13 mouse cellular contexts compared by ENCODE assay signal in the genomic region with DNA sequence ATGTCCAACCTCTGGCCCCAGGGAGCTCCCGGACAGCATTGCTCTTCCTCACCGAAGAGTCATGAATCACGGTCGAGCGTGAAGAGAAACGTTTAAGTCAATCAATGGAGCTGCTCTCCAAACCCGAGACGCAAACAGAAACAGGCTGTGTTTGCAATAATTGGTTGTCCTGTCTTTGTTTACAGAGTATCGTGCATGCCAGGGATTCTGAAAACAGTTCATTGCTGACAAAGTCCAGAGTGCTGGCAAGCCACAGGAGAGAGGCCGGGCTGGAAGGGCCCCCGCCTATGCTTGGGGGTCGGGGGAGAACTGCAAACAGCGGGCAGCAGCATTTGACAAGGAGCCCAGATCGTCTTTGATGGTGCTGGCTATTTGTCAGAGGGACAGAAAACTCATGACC.
DNase-seq lines count a peak whose midpoint lies in the region; ATAC-seq and TF ChIP-seq lines count a peak whose summit lies in the region.
"Had no signal": no experiment of that assay in that cellular context is flagged by ENCODE, and none has a peak within 500 bp of the region (broad histone marks: within the 10 kb centered on the region; RNA-seq: fewer than 3 reads in every experiment).

No protein-coding gene starts in this region.

- H3K36me3 ChIP-seq in forebrain, embryonic 16.5 days (ENCODE audit: control insufficient read depth, insufficient read depth): no peaks in the 10 kb centered on the region
- H3K36me3 ChIP-seq in forebrain, embryonic 13.5 days (ENCODE audit: poor library complexity, severe bottlenecking): no peaks in the 10 kb centered on the region
- no peaks in the 10 kb centered on the region for H3K36me3 ChIP-seq in liver, adult 2 months (ENCODE audit: control insufficient read depth, insufficient read depth, low read length)
- no peaks in the 10 kb centered on the region for H3K36me3 ChIP-seq in liver, embryonic 11.5 days (ENCODE audit: control insufficient read depth, insufficient read depth, low read length)
- H3K36me3 ChIP-seq in embryonic facial prominence, embryonic 14.5 days (ENCODE audit: control insufficient read depth, insufficient read depth, low read length): no peaks in the 10 kb centered on the region
- H3K36me3 ChIP-seq: liver, embryonic 15.5 days had no signal

- no peak for TF ChIP-seq POLR2A in liver, adult 2 months (IDR thresholded peaks at IDR 0.05; ENCODE audit: extremely low read depth, insufficient read depth, low read length)

- H3K9ac ChIP-seq in forebrain, embryonic 16.5 days (replicated peaks; ENCODE audit: low read depth, low read length): no peak overlapping the region
- H3K9ac ChIP-seq in forebrain, embryonic 13.5 days: no peak overlapping the region
- H3K9ac ChIP-seq in liver, adult 2 months (ENCODE audit: low read depth, low read length): no peak overlapping the region
- no peak overlapping the region for H3K9ac ChIP-seq in liver, embryonic 11.5 days (ENCODE audit: low read depth, low read length)
- H3K9ac ChIP-seq in embryonic facial prominence, embryonic 14.5 days (ENCODE audit: low read depth, low read length): no peak overlapping the region
- H3K9ac ChIP-seq: liver, embryonic 15.5 days had no signal

- 28% methylated on average over 14 of the region's 14 CpGs for WGBS in forebrain, embryonic 16.5 days
- WGBS in forebrain, embryonic 13.5 days: 41% methylated on average over 14 of the region's 14 CpGs
- 11% methylated on average over 14 of the region's 14 CpGs for WGBS in liver, adult 2 months
- WGBS in liver, embryonic 11.5 days: 50% methylated on average over 14 of the region's 14 CpGs
- WGBS in embryonic facial prominence, embryonic 14.5 days: 39% methylated on average over 14 of the region's 14 CpGs

- no peak overlapping the region for H3K4me2 ChIP-seq in forebrain, embryonic 16.5 days (ENCODE audit: low read length)
- H3K4me2 ChIP-seq in forebrain, embryonic 13.5 days: no peak overlapping the region; the same call in 1 of the 2 replicates
- no peak overlapping the region for H3K4me2 ChIP-seq in liver, embryonic 11.5 days
- H3K4me2 ChIP-seq in embryonic facial prominence, embryonic 14.5 days (ENCODE audit: low read depth, low read length): no peak overlapping the region
- H3K4me2 ChIP-seq: liver, embryonic 15.5 days had no signal

- H3K9me3 ChIP-seq in forebrain, embryonic 16.5 days (ENCODE audit: control insufficient read depth, low read length): no peaks in the 10 kb centered on the region; the same call in 1 of the 2 replicates
- no peaks in the 10 kb centered on the region for H3K9me3 ChIP-seq in forebrain, embryonic 13.5 days (replicated peaks)
- H3K9me3 ChIP-seq in liver, embryonic 11.5 days (ENCODE audit: control insufficient read depth, low read length): no peaks in the 10 kb centered on the region
- H3K9me3 ChIP-seq in embryonic facial prominence, embryonic 14.5 days (ENCODE audit: control insufficient read depth, low read length): no peaks in the 10 kb centered on the region
- H3K9me3 ChIP-seq: liver, embryonic 15.5 days had no signal

- H3K27ac ChIP-seq in forebrain, embryonic 16.5 days (ENCODE audit: low read length): no peak overlapping the region
- H3K27ac ChIP-seq in forebrain, embryonic 13.5 days: no peak overlapping the region
- H3K27ac ChIP-seq in liver, adult 2 months (replicated peaks; ENCODE audit: insufficient read depth, low read depth, low read length): no peak overlapping the region
- no peak overlapping the region for H3K27ac ChIP-seq in liver, embryonic 11.5 days (ENCODE audit: low read depth, low read length)
- H3K27ac ChIP-seq in embryonic facial prominence, embryonic 14.5 days (replicated peaks; ENCODE audit: low read depth, low read length): no peak overlapping the region
- H3K27ac ChIP-seq: liver, embryonic 15.5 days had no signal

- H3K27me3 ChIP-seq in forebrain, embryonic 16.5 days (replicated peaks; ENCODE audit: control insufficient read depth, insufficient read depth, low read length): no peaks in the 10 kb centered on the region
- no peaks in the 10 kb centered on the region for H3K27me3 ChIP-seq in forebrain, embryonic 13.5 days
- H3K27me3 ChIP-seq in liver, adult 2 months (ENCODE audit: control insufficient read depth, insufficient read depth, low read length): no peaks in the 10 kb centered on the region
- no peaks in the 10 kb centered on the region for H3K27me3 ChIP-seq in liver, embryonic 11.5 days (replicated peaks; ENCODE audit: control insufficient read depth, insufficient read depth, low read length)
- no peaks in the 10 kb centered on the region for H3K27me3 ChIP-seq in embryonic facial prominence, embryonic 14.5 days (replicated peaks; ENCODE audit: control insufficient read depth, insufficient read depth, low read length)
- H3K27me3 ChIP-seq: liver, embryonic 15.5 days had no signal

- ATAC-seq in forebrain, embryonic 16.5 days: peak; percentile 45; the same call in 1 of the 2 replicates
- ATAC-seq in forebrain, embryonic 13.5 days: no peak
- no peak for ATAC-seq in liver, embryonic 11.5 days (replicated peaks; ENCODE audit: low FRiP score)
- ATAC-seq in embryonic facial prominence, embryonic 14.5 days (ENCODE audit: low read depth): no peak
- ATAC-seq: inflammation-experienced regulatory T-cells, adult 6 months had no signal

- no peak for TF ChIP-seq CTCF in liver, adult 2 months (IDR thresholded peaks at IDR 0.05; ENCODE audit: low read depth, low read length)

- H3K4me3 ChIP-seq in forebrain, embryonic 16.5 days (replicated peaks; ENCODE audit: low read length): no peak overlapping the region
- no peak overlapping the region for H3K4me3 ChIP-seq in forebrain, embryonic 13.5 days
- no peak overlapping the region for H3K4me3 ChIP-seq in liver, adult 2 months (ENCODE audit: insufficient read depth, low read depth, low read length)
- no peak overlapping the region for H3K4me3 ChIP-seq in liver, embryonic 11.5 days (ENCODE audit: low read depth, low read length)
- H3K4me3 ChIP-seq in embryonic facial prominence, embryonic 14.5 days (ENCODE audit: low read depth, low read length): no peak overlapping the region
- H3K4me3 ChIP-seq: liver, embryonic 15.5 days had no signal

- DNase-seq in liver, adult 2 months (ENCODE audit: extremely low read depth, low read depth, low spot score): peak; percentile 85
- no peak for DNase-seq in liver, embryonic 11.5 days (ENCODE audit: low spot score)
- DNase-seq in embryonic facial prominence, embryonic 14.5 days (ENCODE audit: low spot score): peak; percentile 44
- peak; percentile 44 to 84 for DNase-seq in lung, postnatal 4 days
- no peak for DNase-seq in embryo, embryonic 11 days
- no peak for DNase-seq in left cerebral cortex, adult 8-10 months (ENCODE audit: low spot score in 2 of 2)
- DNase-seq: adrenal gland, postnatal 10 days; gastrocnemius, postnatal 36 days; thymus, postnatal 25 days had no signal

- peaks cover 12% of the 10 kb centered on the region for H3K4me1 ChIP-seq in forebrain, embryonic 16.5 days (replicated peaks; ENCODE audit: control insufficient read depth, insufficient read depth, low read length)
- peaks cover 28% of the 10 kb centered on the region for H3K4me1 ChIP-seq in forebrain, embryonic 13.5 days
- peaks cover 6% of the 10 kb centered on the region; the same call in 1 of the 2 replicates for H3K4me1 ChIP-seq in liver, adult 2 months (ENCODE audit: control insufficient read depth, insufficient read depth, low read length)
- H3K4me1 ChIP-seq in liver, embryonic 11.5 days (replicated peaks; ENCODE audit: control insufficient read depth, insufficient read depth, low read length): no peaks in the 10 kb centered on the region
- peaks cover 8% of the 10 kb centered on the region for H3K4me1 ChIP-seq in embryonic facial prominence, embryonic 14.5 days (ENCODE audit: control insufficient read depth, insufficient read depth, low read length)
- H3K4me1 ChIP-seq: liver, embryonic 15.5 days had no signal

- no peaks in the 10 kb centered on the region for H3K79me2 ChIP-seq in liver, adult 2 months (ENCODE audit: control insufficient read depth, insufficient read depth, low read length)

Comparison
In these comparisons a context has a peak if more than half of its experiments do, and no peak if none do; other contexts are left out.
1. DNase-seq: peak in liver, adult 2 months (single experiment), embryonic facial prominence, embryonic 14.5 days (single experiment) and lung, postnatal 4 days (2 of 2); none in liver, embryonic 11.5 days (single experiment), embryo, embryonic 11 days (single experiment) and left cerebral cortex, adult 8-10 months (0 of 2).